ENCODE assay signal across 25 mouse cellular contexts in the genomic region with DNA sequence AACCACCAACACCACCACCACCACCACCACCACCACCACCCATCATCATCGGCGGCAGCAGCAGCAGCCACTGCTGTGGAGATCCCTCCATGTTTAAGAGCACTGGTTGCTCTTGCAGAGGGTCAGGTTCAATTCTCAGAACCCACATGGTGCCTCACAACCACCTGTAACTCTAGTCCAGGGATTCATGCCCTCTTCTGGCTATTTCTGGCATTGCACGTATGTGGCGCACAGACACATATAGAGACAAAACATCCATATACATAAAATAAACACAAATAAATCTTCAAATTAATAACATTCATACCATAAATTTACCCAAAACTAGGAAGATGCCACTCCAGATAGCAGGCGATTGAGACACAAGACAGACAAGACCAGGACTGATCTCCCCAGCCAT. TPM values are rescaled to one million over a fixed set of nuclear protein-coding genes. Genes with fewer than 3 reads are reported as not detected.
DNase-seq lines count a peak whose midpoint lies in the region; ATAC-seq and TF ChIP-seq lines count a peak whose summit lies in the region.
"Had no signal": no experiment of that assay in that cellular context is flagged by ENCODE, and none has a peak within 500 bp of the region (broad histone marks: within the 10 kb centered on the region; RNA-seq: fewer than 3 reads in every experiment).

No protein-coding gene starts in this region.

- no peak for DNase-seq in lung, postnatal 0 days (ENCODE audit: low spot score)
- DNase-seq in lung, postnatal 4 days = no peak
- peak; percentile 63 for DNase-seq in ES-CJ7 (ENCODE audit: low read depth, low spot score)
- DNase-seq in induced T-regulatory cell, adult 2 months (ENCODE audit: low read depth) = peak; percentile 16
- no peak for DNase-seq in kidney, adult 18-20 months
- DNase-seq: adrenal gland, adult 2 months; B cell, adult 2 months; cerebellum, adult 2 months; cerebellum, postnatal 25 days; kidney, postnatal 36 days; layer of hippocampus, adult 9-11 months; left cerebral cortex, postnatal 4 days; lung, adult 18-20 months; lung, postnatal 36 days; right cerebral cortex, postnatal 4 days; thymus, adult 18-20 months had no signal

- no peaks in the 10 kb centered on the region for H3K27me3 ChIP-seq in intestine, postnatal 0 days (replicated peaks; ENCODE audit: control insufficient read depth, insufficient read depth, low read length)
- no peaks in the 10 kb centered on the region for H3K27me3 ChIP-seq in intestine, embryonic 16.5 days (replicated peaks; ENCODE audit: control insufficient read depth, insufficient read depth, low read length)
- H3K27me3 ChIP-seq in lung, postnatal 0 days (replicated peaks; ENCODE audit: insufficient read depth, low read length) = no peaks in the 10 kb centered on the region
- H3K27me3 ChIP-seq: CH12.LX; embryonic facial prominence, embryonic 12.5 days; hindbrain, embryonic 12.5 days; kidney, embryonic 15.5 days; limb, embryonic 15.5 days; midbrain, embryonic 15.5 days had no signal

- TF ChIP-seq EP300 in lung, postnatal 0 days (IDR thresholded peaks at IDR 0.05) = no peak

- no peak overlapping the region for H3K4me2 ChIP-seq in intestine, postnatal 0 days (replicated peaks; ENCODE audit: low read depth)
- no peak overlapping the region for H3K4me2 ChIP-seq in intestine, embryonic 16.5 days (ENCODE audit: low read depth, low read length)
- no peak overlapping the region for H3K4me2 ChIP-seq in lung, postnatal 0 days (replicated peaks; ENCODE audit: low read depth, low read length)
- H3K4me2 ChIP-seq: embryonic facial prominence, embryonic 12.5 days; hindbrain, embryonic 12.5 days; kidney, embryonic 15.5 days; limb, embryonic 15.5 days; midbrain, embryonic 15.5 days had no signal

- no peak for ATAC-seq in intestine, postnatal 0 days
- ATAC-seq in intestine, embryonic 16.5 days = no peak
- no peak for ATAC-seq in lung, postnatal 0 days
- ATAC-seq: midbrain, embryonic 15.5 days had no signal

- no peak overlapping the region for H3K9ac ChIP-seq in intestine, postnatal 0 days (ENCODE audit: low read depth, low read length)
- no peak overlapping the region for H3K9ac ChIP-seq in intestine, embryonic 16.5 days (ENCODE audit: low read depth, low read length)
- no peak overlapping the region for H3K9ac ChIP-seq in lung, postnatal 0 days (replicated peaks; ENCODE audit: low read depth)
- H3K9ac ChIP-seq: embryonic facial prominence, embryonic 12.5 days; hindbrain, embryonic 12.5 days; kidney, embryonic 15.5 days; limb, embryonic 15.5 days; midbrain, embryonic 15.5 days had no signal

- WGBS in intestine, postnatal 0 days = 96% methylated on average over 5 of the region's 5 CpGs
- WGBS in intestine, embryonic 16.5 days = 94% methylated on average over 5 of the region's 5 CpGs
- 95% methylated on average over 5 of the region's 5 CpGs for WGBS in lung, postnatal 0 days

- H3K36me3 ChIP-seq in intestine, postnatal 0 days (ENCODE audit: control insufficient read depth, insufficient read depth) = no peaks in the 10 kb centered on the region
- H3K36me3 ChIP-seq in intestine, embryonic 16.5 days (ENCODE audit: control insufficient read depth, insufficient read depth, low read length) = no peaks in the 10 kb centered on the region
- H3K36me3 ChIP-seq in lung, postnatal 0 days (ENCODE audit: insufficient read depth, low read length) = no peaks in the 10 kb centered on the region
- H3K36me3 ChIP-seq: embryonic facial prominence, embryonic 12.5 days; hindbrain, embryonic 12.5 days; kidney, embryonic 15.5 days; limb, embryonic 15.5 days; midbrain, embryonic 15.5 days had no signal

- H3K4me3 ChIP-seq in intestine, postnatal 0 days (ENCODE audit: low read depth, low read length) = no peak overlapping the region
- no peak overlapping the region for H3K4me3 ChIP-seq in intestine, embryonic 16.5 days (ENCODE audit: low read length)
- no peak overlapping the region for H3K4me3 ChIP-seq in lung, postnatal 0 days (ENCODE audit: low read depth, low read length)
- H3K4me3 ChIP-seq: embryonic facial prominence, embryonic 12.5 days; hindbrain, embryonic 12.5 days; kidney, embryonic 15.5 days; limb, embryonic 15.5 days; midbrain, embryonic 15.5 days; myocyte had no signal

- peak; percentile 28; the same call in 1 of the 2 replicates for TF ChIP-seq CTCF in intestine, postnatal 0 days (IDR thresholded peaks at IDR 0.05; ENCODE audit: low read depth)
- peak; percentile 14; the same call in 1 of the 2 replicates for TF ChIP-seq CTCF in lung, postnatal 0 days (IDR thresholded peaks at IDR 0.05)

- no peak overlapping the region for H3K27ac ChIP-seq in intestine, postnatal 0 days (ENCODE audit: low read depth, low read length)
- no peak overlapping the region for H3K27ac ChIP-seq in intestine, embryonic 16.5 days (ENCODE audit: low read length)
- H3K27ac ChIP-seq in lung, postnatal 0 days (ENCODE audit: low read length) = no peak overlapping the region
- H3K27ac ChIP-seq: embryonic facial prominence, embryonic 12.5 days; hindbrain, embryonic 12.5 days; kidney, embryonic 15.5 days; limb, embryonic 15.5 days; midbrain, embryonic 15.5 days had no signal

- no peaks in the 10 kb centered on the region for H3K9me3 ChIP-seq in intestine, postnatal 0 days (ENCODE audit: control insufficient read depth)
- no peaks in the 10 kb centered on the region for H3K9me3 ChIP-seq in intestine, embryonic 16.5 days (ENCODE audit: control insufficient read depth, low read length)
- no peaks in the 10 kb centered on the region for H3K9me3 ChIP-seq in lung, postnatal 0 days (ENCODE audit: low read length)
- H3K9me3 ChIP-seq: embryonic facial prominence, embryonic 12.5 days; hindbrain, embryonic 12.5 days; kidney, embryonic 15.5 days; limb, embryonic 15.5 days; midbrain, embryonic 15.5 days had no signal

- no peaks in the 10 kb centered on the region for H3K4me1 ChIP-seq in intestine, postnatal 0 days (replicated peaks; ENCODE audit: control insufficient read depth, insufficient read depth, low read length)
- no peaks in the 10 kb centered on the region for H3K4me1 ChIP-seq in intestine, embryonic 16.5 days (ENCODE audit: control insufficient read depth, insufficient read depth, low read length)
- H3K4me1 ChIP-seq in lung, postnatal 0 days (ENCODE audit: insufficient read depth, low read depth, low read length) = no peaks in the 10 kb centered on the region
- H3K4me1 ChIP-seq: hindbrain, embryonic 12.5 days; kidney, embryonic 15.5 days; limb, embryonic 15.5 days; midbrain, embryonic 15.5 days had no signal

RNA-seq across cellular contexts. Expression of a gene that starts 22.5 kb away (rescaled TPM):
- polyA plus RNA-seq in intestine, postnatal 0 days (2015; fragmentation: Nextera tagmentation; extraction: Ambion mirVana) = 7.4 and 7.7 TPM in 2 replicates
- 10.6 and 11.1 TPM in 2 replicates for polyA plus RNA-seq in intestine, embryonic 16.5 days (2015; fragmentation: Nextera tagmentation; extraction: Ambion mirVana)
- polyA plus RNA-seq in lung, postnatal 0 days (2015; fragmentation: Nextera tagmentation; extraction: Ambion mirVana) = 0.43 and 0.52 TPM in 2 replicates

Comparison
In these comparisons a context has a peak if more than half of its experiments do, and no peak if none do; other contexts are left out.
1. DNase-seq: peak in ES-CJ7 (single experiment) and induced T-regulatory cell, adult 2 months (single experiment); none in lung, postnatal 0 days (single experiment), lung, postnatal 4 days (0 of 2) and kidney, adult 18-20 months (single experiment).